8 mouse cellular contexts compared by ENCODE assay signal in the genomic region with DNA sequence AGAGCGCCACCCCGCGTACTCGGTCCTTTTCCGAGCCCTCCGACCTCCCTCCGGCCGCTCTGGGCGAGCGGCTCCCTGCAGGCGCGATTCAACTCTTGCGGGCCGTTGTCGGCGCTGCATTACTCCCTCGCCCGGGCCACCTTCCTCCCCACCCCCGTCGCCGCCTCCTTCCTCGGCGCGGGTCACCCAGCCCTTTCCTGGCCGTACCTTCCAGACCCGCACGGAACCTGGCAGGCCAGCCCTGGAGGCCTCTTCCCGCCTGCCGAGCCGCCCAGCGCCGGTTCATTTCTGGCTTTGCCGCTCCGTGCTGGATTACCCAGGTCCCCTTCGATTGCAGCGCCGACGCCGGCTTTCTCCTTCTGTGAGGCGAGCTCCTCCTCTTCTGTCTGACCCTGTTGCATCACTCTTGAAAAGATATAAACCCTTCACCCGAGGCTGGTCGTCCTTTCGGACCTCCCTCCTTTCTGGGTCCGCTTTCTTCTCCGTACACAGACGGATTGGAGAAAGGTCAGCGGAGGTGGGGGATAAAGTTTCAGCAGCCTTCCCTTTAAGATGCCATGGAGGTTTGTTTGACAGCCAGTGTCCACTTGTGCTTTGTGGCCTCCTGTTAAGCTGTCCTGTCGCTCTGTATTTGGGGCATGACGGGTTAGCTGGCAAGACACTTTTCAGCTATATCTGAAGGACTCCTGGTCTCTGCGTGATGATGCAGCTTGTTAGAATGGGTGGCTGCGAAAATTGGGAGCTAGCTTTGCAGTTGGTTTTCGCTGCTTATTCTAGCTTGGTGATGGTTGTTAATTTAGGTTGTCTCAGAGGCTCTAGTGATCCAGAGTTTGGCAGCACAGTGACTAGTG. TPM values are rescaled to one million over a fixed set of nuclear protein-coding genes. Genes with fewer than 3 reads are reported as not detected.
DNase-seq lines count a peak whose midpoint lies in the region; ATAC-seq and TF ChIP-seq lines count a peak whose summit lies in the region.

No protein-coding gene starts in this region.

- no peaks in the 10 kb centered on the region for H3K27me3 ChIP-seq in limb, embryonic 11.5 days (ENCODE audit: control insufficient read depth, insufficient read depth, low read length)
- no peaks in the 10 kb centered on the region for H3K27me3 ChIP-seq in midbrain, embryonic 11.5 days (ENCODE audit: control insufficient read depth, insufficient read depth, low read length)

- DNase-seq in cerebellum, adult 9-11 months: no peak
- DNase-seq in gastrocnemius, postnatal 14 days: peak; percentile 58
- peak; percentile 56 for DNase-seq in induced T-regulatory cell, adult 2 months (ENCODE audit: low read depth)
- peak; percentile 74 for DNase-seq in limb, embryonic 11.5 days (ENCODE audit: low spot score)
- DNase-seq in midbrain, embryonic 11.5 days (ENCODE audit: low spot score, missing footprints): peak; percentile 95
- peak; percentile 45 for DNase-seq in skeletal muscle tissue, adult 2 months (ENCODE audit: low read depth, low spot score)

- intact Hi-C loops in gastrocnemius, postnatal 14 days (cut with DNase I; ENCODE audit: low total_unique reads): no loop called here

- 0 out of 2 replicates have a peak overlapping the region, but pooled peaks have one; percentile 30 for H3K27ac ChIP-seq in cortical plate, adult 2 months (ENCODE audit: insufficient read depth, low read length)
- H3K27ac ChIP-seq in limb, embryonic 11.5 days (replicated peaks; ENCODE audit: low read depth, low read length): peak overlapping the region; percentile 63
- H3K27ac ChIP-seq in midbrain, embryonic 11.5 days (ENCODE audit: low read depth, low read length): peak overlapping the region; percentile 53

- peak; percentile 66; the same call in 1 of the 2 replicates for ATAC-seq in cerebellum, adult (ENCODE audit: insufficient number of reproducible peaks, low FRiP score, low TSS enrichment)
- ATAC-seq in limb, embryonic 11.5 days (ENCODE audit: insufficient number of reproducible peaks, low FRiP score, low TSS enrichment, low read depth): peak; percentile 33
- peak; percentile 77 for ATAC-seq in midbrain, embryonic 11.5 days (ENCODE audit: low FRiP score)

- no peaks in the 10 kb centered on the region for H3K9me3 ChIP-seq in limb, embryonic 11.5 days (ENCODE audit: control insufficient read depth, low read length)
- no peaks in the 10 kb centered on the region for H3K9me3 ChIP-seq in midbrain, embryonic 11.5 days (ENCODE audit: control insufficient read depth, low read length)

- peak overlapping the region; percentile 71 for H3K4me3 ChIP-seq in cortical plate, adult 2 months (ENCODE audit: insufficient read depth, low read length)
- H3K4me3 ChIP-seq in limb, embryonic 11.5 days (ENCODE audit: low read depth, low read length): peak overlapping the region; percentile 96
- peak overlapping the region; percentile 88 for H3K4me3 ChIP-seq in midbrain, embryonic 11.5 days (ENCODE audit: low read depth, low read length)

- TF ChIP-seq CTCF in cortical plate, adult 2 months (IDR thresholded peaks at IDR 0.05; ENCODE audit: extremely low read depth, insufficient read depth, low read length): no peak

- 1% methylated on average over 50 of the region's 52 CpGs for WGBS in limb, embryonic 11.5 days
- WGBS in midbrain, embryonic 11.5 days: 2% methylated on average over 49 of the region's 52 CpGs

- H3K9ac ChIP-seq in limb, embryonic 11.5 days (ENCODE audit: low read length): peak overlapping the region; percentile 90
- peak overlapping the region; percentile 90 for H3K9ac ChIP-seq in midbrain, embryonic 11.5 days (ENCODE audit: low read length)

- H3K36me3 ChIP-seq in limb, embryonic 11.5 days (ENCODE audit: control insufficient read depth, insufficient read depth, low read length): peaks cover 3% of the 10 kb centered on the region; the same call in 1 of the 2 replicates
- H3K36me3 ChIP-seq in midbrain, embryonic 11.5 days (ENCODE audit: control insufficient read depth, insufficient read depth, low read length): peaks cover 7% of the 10 kb centered on the region; the same call in 1 of the 2 replicates

- TF ChIP-seq POLR2A in cortical plate, adult 2 months (IDR thresholded peaks at IDR 0.05; ENCODE audit: extremely low read depth, insufficient read depth, low read length): no peak

- peaks cover 5% of the 10 kb centered on the region; the same call in 1 of the 2 replicates for H3K4me1 ChIP-seq in cortical plate, adult 2 months (ENCODE audit: control insufficient read depth, insufficient read depth, low read length)
- peaks cover 10% of the 10 kb centered on the region for H3K4me1 ChIP-seq in limb, embryonic 11.5 days (ENCODE audit: control insufficient read depth, insufficient read depth, low read length)
- H3K4me1 ChIP-seq in midbrain, embryonic 11.5 days (ENCODE audit: control insufficient read depth, insufficient read depth, low read length): peaks cover 17% of the 10 kb centered on the region

- peak overlapping the region; percentile 84 for H3K4me2 ChIP-seq in limb, embryonic 11.5 days (ENCODE audit: low read depth, severe bottlenecking)
- H3K4me2 ChIP-seq in midbrain, embryonic 11.5 days: peak overlapping the region; percentile 83

RNA-seq across cellular contexts. Expression of a gene that starts 0.8 kb away (rescaled TPM):
- 9.1 and 10.6 TPM in 2 replicates for polyA plus RNA-seq in cortical plate, adult 2 months (2012; rRNA removed)
- 10 to 100 TPM; 15.8 to 16.6 TPM for total RNA-seq in gastrocnemius, postnatal 14 days (2021)
- polyA plus RNA-seq in limb, embryonic 11.5 days (2014; fragmentation: Nextera tagmentation; extraction: Ambion mirVana): 8.2 and 8.5 TPM in 2 replicates
- 4.9 TPM in 2 replicates for polyA plus RNA-seq in midbrain, embryonic 11.5 days (2014; fragmentation: Nextera tagmentation; extraction: Ambion mirVana)

RNA-seq across cellular contexts. Expression of a gene that starts 19.1 kb away (rescaled TPM):
- polyA plus RNA-seq in cortical plate, adult 2 months (2012; rRNA removed): 57.6 and 69.2 TPM in 2 replicates
- total RNA-seq in gastrocnemius, postnatal 14 days (2021): 10 to 100 TPM; 79.1 to 81.2 TPM
- 415 and 425 TPM in 2 replicates for polyA plus RNA-seq in limb, embryonic 11.5 days (2014; fragmentation: Nextera tagmentation; extraction: Ambion mirVana)
- 358 and 416 TPM in 2 replicates for polyA plus RNA-seq in midbrain, embryonic 11.5 days (2014; fragmentation: Nextera tagmentation; extraction: Ambion mirVana)

RNA-seq across cellular contexts. Expression of a gene that starts 36.6 kb away (rescaled TPM):
- polyA plus RNA-seq in cortical plate, adult 2 months (2012; rRNA removed): 196 and 207 TPM in 2 replicates
- 10 to 100 TPM; 79.7 to 85.1 TPM for total RNA-seq in gastrocnemius, postnatal 14 days (2021)
- polyA plus RNA-seq in limb, embryonic 11.5 days (2014; fragmentation: Nextera tagmentation; extraction: Ambion mirVana): 16.7 and 17.6 TPM in 2 replicates
- polyA plus RNA-seq in midbrain, embryonic 11.5 days (2014; fragmentation: Nextera tagmentation; extraction: Ambion mirVana): 8.7 and 10.9 TPM in 2 replicates

RNA-seq across cellular contexts. Expression of a gene that starts 52.1 kb away (rescaled TPM):
- 35.8 and 39.8 TPM in 2 replicates for polyA plus RNA-seq in cortical plate, adult 2 months (2012; rRNA removed)
- total RNA-seq in gastrocnemius, postnatal 14 days (2021): 10 to 100 TPM; 13.9 to 14.6 TPM
- 12.1 and 13.4 TPM in 2 replicates for polyA plus RNA-seq in limb, embryonic 11.5 days (2014; fragmentation: Nextera tagmentation; extraction: Ambion mirVana)
- polyA plus RNA-seq in midbrain, embryonic 11.5 days (2014; fragmentation: Nextera tagmentation; extraction: Ambion mirVana): 22.5 and 23.7 TPM in 2 replicates

RNA-seq across cellular contexts. Expression of a gene that starts 52.6 kb away (rescaled TPM):
- 45.2 and 63.0 TPM in 2 replicates for polyA plus RNA-seq in cortical plate, adult 2 months (2012; rRNA removed)
- 10 to 100 TPM; 16.5 to 17.7 TPM for total RNA-seq in gastrocnemius, postnatal 14 days (2021)
- polyA plus RNA-seq in limb, embryonic 11.5 days (2014; fragmentation: Nextera tagmentation; extraction: Ambion mirVana): 104 and 109 TPM in 2 replicates
- polyA plus RNA-seq in midbrain, embryonic 11.5 days (2014; fragmentation: Nextera tagmentation; extraction: Ambion mirVana): 95.0 and 103 TPM in 2 replicates

Comparison
In these comparisons a context has a peak if more than half of its experiments do, and no peak if none do; other contexts are left out.
1. RNA of a gene that starts 36.6 kb away (polyA plus RNA-seq): 196 to 207 TPM in cortical plate, adult 2 months; 16.7 to 17.6 TPM in limb, embryonic 11.5 days and 8.7 to 10.9 TPM in midbrain, embryonic 11.5 days; every median in the first group is over 10 times any median in the second.
2. Peak in every context shown above with its lines, with median percentiles within 50 percentile points of each other: ATAC-seq, H3K27ac ChIP-seq and H3K4me3 ChIP-seq.